Mouse (Mus musculus) liver, adult 2 months (tissue): ENCODE results near the gene Pilrb2. TPM values are rescaled to one million over a fixed set of nuclear protein-coding genes. Genes with fewer than 3 reads are reported as not detected.

Experiments used
- DNase-seq: peaks from one replicate; pipeline ENCODE4 v3.0.0-alpha.2; 2011; ENCODE audit warnings: low read depth, low spot score; ENCODE audit errors: extremely low read depth
- H3K27ac ChIP-seq: fragments of 200-500 bp; replicated peaks from 2 replicates; pipeline ENCODE4 v1.5.1; 2012; ENCODE audit warnings: low read depth, mild to moderate bottlenecking, control low read depth, inconsistent platforms, low read length; ENCODE audit not compliant: insufficient read depth
- H3K27me3 ChIP-seq: fragments of 200-500 bp; 2 replicates; pipeline ENCODE4 v1.6.1; 2012; ENCODE audit warnings: mild to moderate bottlenecking, moderate library complexity, low read length, inconsistent platforms; ENCODE audit not compliant: control insufficient read depth, insufficient read depth
- H3K36me3 ChIP-seq: fragments of 200-500 bp; 2 replicates; pipeline ENCODE4 v1.6.1; 2012; ENCODE audit warnings: low read length, inconsistent platforms; ENCODE audit not compliant: control insufficient read depth, insufficient read depth
- H3K4me1 ChIP-seq: fragments of 200-500 bp; 2 replicates; pipeline ENCODE4 v1.6.1; 2011; ENCODE audit warnings: low read length; ENCODE audit not compliant: control insufficient read depth, insufficient read depth
- H3K4me3 ChIP-seq: fragments of 200-500 bp; 2 replicates; pipeline ENCODE4 v1.5.1; 2011; ENCODE audit warnings: low read depth, mild to moderate bottlenecking, control low read depth, low read length, moderate library complexity; ENCODE audit not compliant: insufficient read depth
- H3K79me2 ChIP-seq: fragments of 200-500 bp; 2 replicates; pipeline ENCODE4 v1.6.1; 2012; ENCODE audit warnings: inconsistent platforms, mild to moderate bottlenecking, low read length, moderate library complexity; ENCODE audit not compliant: control insufficient read depth, insufficient read depth
- H3K9ac ChIP-seq: fragments of 200-500 bp; 2 replicates; pipeline ENCODE4 v1.6.1; 2012; ENCODE audit warnings: low read depth, mild to moderate bottlenecking, control low read depth, inconsistent platforms, low read length
- CTCF ChIP-seq: fragments of 200-500 bp; IDR thresholded peaks from 2 replicates; pipeline ENCODE4 v1.5.1; 2011; ENCODE audit warnings: low read depth, low read length, control low read depth
- POLR2A ChIP-seq: fragments of 200-500 bp; IDR thresholded peaks from 2 replicates; pipeline ENCODE4 v1.6.1; 2011; ENCODE audit warnings: low read length, control low read depth; ENCODE audit not compliant: insufficient read depth; ENCODE audit errors: extremely low read depth
- WGBS: fragments of 180-500 bp; shearing (Covaris S2); methylation state at CpG from one replicate; pipeline ENCODE4 v1.1.7; 2018; 5-methylcytosine and 5-hydroxymethylcytosine counted together
- polyA plus RNA-seq: library from polyadenylated mRNA; depleted of rRNA; stranded (reverse); fragments of >200 nt; gene quantifications from 2 replicates; pipeline ENCODE4 v1.2.3, GENCODE M21; 2012; rRNA removed
- total RNA-seq: library from RNA; depleted of rRNA; stranded (reverse); fragments of >200 nt; gene quantifications from 2 replicates; pipeline ENCODE4 v1.2.3, GENCODE M21; 2014; rRNA removed

Gene Pilrb2
- total and polyA plus RNA-seq, 2 experiments, result 3.7 to 4.4 TPM

- WGBS, result 70% methylated on average over 2 of the region's 2 CpGs
- Histone ChIP-seq H3K4me1 (peaks cover 2% of the 10 kb centered on the region; the same call in 1 of the 2 replicates), H3K36me3 (no peaks in the 10 kb centered on the region), H3K27ac (no peak overlapping the region), H3K79me2 (no peaks in the 10 kb centered on the region), H3K27me3 (no peaks in the 10 kb centered on the region), H3K9ac (no peak overlapping the region), H3K4me3 (no peak overlapping the region)
- DNase-seq, result no peak
- no peak for TF ChIP-seq POLR2A
- TF ChIP-seq CTCF, result no peak
These were observed 45.6 kb downstream of the Pilrb2 start for GRCm38 (mm10) chr5:137825971-137826370.

GRCm38 (mm10) chr5:137825030-137825429 lies 46.6 kb downstream of the Pilrb2 start:
- no peak for TF ChIP-seq CTCF
- no peak for TF ChIP-seq POLR2A
- WGBS, result 86% methylated on average over 3 of the region's 3 CpGs

GRCm38 (mm10) chr5:137823455-137824045 lies 48.1 kb downstream of the Pilrb2 start:
- H3K27ac ChIP-seq, result no peak overlapping the region
- DNase-seq, result no peak
- H3K27me3 ChIP-seq, result no peaks in the 10 kb centered on the region
- TF ChIP-seq CTCF (no peak), POLR2A (no peak)
- H3K4me1 ChIP-seq, result no peaks in the 10 kb centered on the region
- no peak overlapping the region for H3K9ac ChIP-seq
- no peaks in the 10 kb centered on the region for H3K36me3 ChIP-seq
- H3K4me3 ChIP-seq, result no peak overlapping the region
- no peaks in the 10 kb centered on the region for H3K79me2 ChIP-seq
- WGBS, result 88% methylated on average over 6 of the region's 6 CpGs

More at GRCm38 (mm10) chr5:137825030-137825429, 46.6 kb downstream of the Pilrb2 start:
- H3K36me3 ChIP-seq, result no peaks in the 10 kb centered on the region
- H3K4me1 ChIP-seq, result no peaks in the 10 kb centered on the region
- no peaks in the 10 kb centered on the region for H3K79me2 ChIP-seq
- H3K9ac ChIP-seq, result no peak overlapping the region
- no peak overlapping the region for H3K4me3 ChIP-seq
- DNase-seq, result peak; percentile 16
- H3K27ac ChIP-seq, result no peak overlapping the region
- H3K27me3 ChIP-seq, result no peaks in the 10 kb centered on the region

- DNase-seq, result no peak
- WGBS, result 82% methylated on average over 1 of the region's 1 CpGs
- no peak overlapping the region for H3K9ac ChIP-seq
- H3K4me1 ChIP-seq, result no peaks in the 10 kb centered on the region
- H3K36me3 ChIP-seq, result no peaks in the 10 kb centered on the region
- no peak for TF ChIP-seq CTCF
- no peak for TF ChIP-seq POLR2A
- no peak overlapping the region for H3K4me3 ChIP-seq
- H3K27me3 ChIP-seq, result no peaks in the 10 kb centered on the region
- H3K27ac ChIP-seq, result no peak overlapping the region
- no peaks in the 10 kb centered on the region for H3K79me2 ChIP-seq
These were observed 49.0 kb downstream of the Pilrb2 start for GRCm38 (mm10) chr5:137822602-137823001.

- Histone ChIP-seq H3K9ac (no peak overlapping the region), H3K4me1 (no peaks in the 10 kb centered on the region), H3K79me2 (no peaks in the 10 kb centered on the region), H3K27me3 (no peaks in the 10 kb centered on the region), H3K36me3 (no peaks in the 10 kb centered on the region), H3K27ac (no peak overlapping the region), H3K4me3 (no peak overlapping the region)
- DNase-seq, result no peak
- 84% methylated on average over 4 of the region's 4 CpGs for WGBS
- TF ChIP-seq CTCF, result no peak
- TF ChIP-seq POLR2A, result no peak
These were observed 49.5 kb downstream of the Pilrb2 start for GRCm38 (mm10) chr5:137822126-137822525.

- H3K27ac ChIP-seq, result no peak overlapping the region
- no peaks in the 10 kb centered on the region for H3K79me2 ChIP-seq
- no peaks in the 10 kb centered on the region for H3K27me3 ChIP-seq
- H3K4me3 ChIP-seq, result no peak overlapping the region
- no peaks in the 10 kb centered on the region for H3K36me3 ChIP-seq
- 68% methylated on average over 4 of the region's 4 CpGs for WGBS
- peak; percentile 9 for DNase-seq
- TF ChIP-seq CTCF, result no peak
- no peak for TF ChIP-seq POLR2A
- no peaks in the 10 kb centered on the region for H3K4me1 ChIP-seq
- no peak overlapping the region for H3K9ac ChIP-seq
These were observed 54.0 kb downstream of the Pilrb2 start for GRCm38 (mm10) chr5:137817466-137818222.

Other genes starting within 250 kb of the Pilrb2 start
- 0.07 TPM in 1 of 2 replicates, not detected in the other for gene Fbxo24, start 242.8 kb downstream of the Pilrb2 start, total RNA-seq
- 0.05 and 0.06 TPM in 2 replicates for gene Fbxo24, start 242.8 kb downstream of the Pilrb2 start, polyA plus RNA-seq
- gene Lrch4, start 242.7 kb downstream of the Pilrb2 start, total RNA-seq, result 0.74 and 1.1 TPM in 2 replicates
- gene Lrch4, start 242.7 kb downstream of the Pilrb2 start, polyA plus RNA-seq, result 10.7 and 15.0 TPM in 2 replicates
- 0.74 and 1.5 TPM in 2 replicates for gene Gm20605, start 242.6 kb downstream of the Pilrb2 start, total RNA-seq
- 4.3 and 5.6 TPM in 2 replicates for gene Gm20605, start 242.6 kb downstream of the Pilrb2 start, polyA plus RNA-seq
- 0.65 and 1.6 TPM in 2 replicates for gene Sap25, start 230.5 kb downstream of the Pilrb2 start, total RNA-seq
- 13.0 and 22.7 TPM in 2 replicates for gene Sap25, start 230.5 kb downstream of the Pilrb2 start, polyA plus RNA-seq
- 0.07 TPM in 1 of 2 replicates, not detected in the other for gene Irs3, start 226.1 kb downstream of the Pilrb2 start, total RNA-seq
- 0.07 and 0.20 TPM in 2 replicates for gene Irs3, start 226.1 kb downstream of the Pilrb2 start, polyA plus RNA-seq
- 14.8 and 22.1 TPM in 2 replicates for gene Agfg2, start 187.1 kb downstream of the Pilrb2 start, total RNA-seq
- 35.9 and 42.2 TPM in 2 replicates for gene Agfg2, start 187.1 kb downstream of the Pilrb2 start, polyA plus RNA-seq
- gene Nyap1, start 130.2 kb downstream of the Pilrb2 start, total RNA-seq, result 0.13 and 0.18 TPM in 2 replicates
- 0.17 and 0.28 TPM in 2 replicates for gene Nyap1, start 130.2 kb downstream of the Pilrb2 start, polyA plus RNA-seq
- 4.4 and 4.5 TPM in 2 replicates for gene Tsc22d4, start 126.1 kb downstream of the Pilrb2 start, total RNA-seq
- gene Tsc22d4, start 126.1 kb downstream of the Pilrb2 start, polyA plus RNA-seq, result 11.4 and 22.1 TPM in 2 replicates
- 11.5 and 16.7 TPM in 2 replicates for gene Ppp1r35, start 93.0 kb downstream of the Pilrb2 start, total RNA-seq
- gene Ppp1r35, start 93.0 kb downstream of the Pilrb2 start, polyA plus RNA-seq, result 28.9 and 34.0 TPM in 2 replicates
- gene Mepce, start 84.2 kb downstream of the Pilrb2 start, total RNA-seq, result 13.7 and 15.9 TPM in 2 replicates
- 16.3 and 18.7 TPM in 2 replicates for gene Mepce, start 84.2 kb downstream of the Pilrb2 start, polyA plus RNA-seq
- 3.3 and 4.2 TPM in 2 replicates for gene Zcwpw1, start 84.0 kb downstream of the Pilrb2 start, total RNA-seq
- gene Zcwpw1, start 84.0 kb downstream of the Pilrb2 start, polyA plus RNA-seq, result 1.7 and 1.9 TPM in 2 replicates
- gene Pilra, start 35.5 kb downstream of the Pilrb2 start, total RNA-seq, result 3.2 TPM in 2 replicates
- 2.3 and 2.4 TPM in 2 replicates for gene Pilra, start 35.5 kb downstream of the Pilrb2 start, polyA plus RNA-seq
- gene Pilrb1, start 13.7 kb downstream of the Pilrb2 start, total RNA-seq, result 3.2 and 6.1 TPM in 2 replicates
- gene Pilrb1, start 13.7 kb downstream of the Pilrb2 start, polyA plus RNA-seq, result 2.7 and 5.1 TPM in 2 replicates
- gene Cyp3a13, start 49.8 kb upstream of the Pilrb2 start, total RNA-seq, result 141 and 173 TPM in 2 replicates
- 22.9 and 28.6 TPM in 2 replicates for gene Cyp3a13, start 49.8 kb upstream of the Pilrb2 start, polyA plus RNA-seq
- 0.47 and 0.55 TPM in 2 replicates for gene Gjc3, start 91.3 kb upstream of the Pilrb2 start, total RNA-seq
- 0.18 and 0.44 TPM in 2 replicates for gene Gjc3, start 91.3 kb upstream of the Pilrb2 start, polyA plus RNA-seq
- gene Azgp1, start 109.7 kb upstream of the Pilrb2 start, total RNA-seq, result 1,462 and 1,614 TPM in 2 replicates
- 1,097 and 1,209 TPM in 2 replicates for gene Azgp1, start 109.7 kb upstream of the Pilrb2 start, polyA plus RNA-seq
- gene Smok3a, start 149.4 kb upstream of the Pilrb2 start, total RNA-seq, result not detected in 2 replicates
- gene Smok3a, start 149.4 kb upstream of the Pilrb2 start, polyA plus RNA-seq, result not detected in 2 replicates
- gene Smok3b, start 149.6 kb upstream of the Pilrb2 start, total RNA-seq, result 0.37 TPM in 1 of 2 replicates, not detected in the other
- not detected in 2 replicates for gene Smok3b, start 149.6 kb upstream of the Pilrb2 start, polyA plus RNA-seq
- gene Smok3c, start 181.4 kb upstream of the Pilrb2 start, total RNA-seq, result not detected in 2 replicates
- gene Smok3c, start 181.4 kb upstream of the Pilrb2 start, polyA plus RNA-seq, result not detected in 2 replicates
- gene Zkscan1, start 213.3 kb upstream of the Pilrb2 start, total RNA-seq, result 22.2 and 24.3 TPM in 2 replicates
- gene Zkscan1, start 213.3 kb upstream of the Pilrb2 start, polyA plus RNA-seq, result 3.1 and 3.9 TPM in 2 replicates
- gene Zscan21, start 245.1 kb upstream of the Pilrb2 start, total RNA-seq, result 8.9 and 10.2 TPM in 2 replicates
- gene Zscan21, start 245.1 kb upstream of the Pilrb2 start, polyA plus RNA-seq, result 6.0 and 6.8 TPM in 2 replicates